Mouse (Mus musculus) intestine, embryonic 14.5 days (tissue): ENCODE measurements around the gene 2010111I01Rik. TPM values are rescaled to one million over a fixed set of nuclear protein-coding genes. Genes with fewer than 3 reads are reported as not detected.
"Not testable (repeated sequence)": the region's sequence is repeated elsewhere in the genome, so short reads cannot be mapped to it uniquely, and the experiment has no call there.

Experiments
- ATAC-seq: fragments of 200-750 bp; cut with Nextera tagmentation; replicated peaks from 2 replicates; pipeline ENCODE4 v1.8.0; 2017; ENCODE audit warnings: low read depth, moderate number of reproducible peaks, moderate TSS enrichment, moderate library complexity; ENCODE audit not compliant: low FRiP score, low TSS enrichment
- DNase-seq: peaks from one replicate; pipeline ENCODE4 v3.0.0-alpha.2; 2018; ENCODE audit warnings: low spot score
- H3K27ac ChIP-seq: fragments of 300-500 bp; sonication (generic); 2 replicates; pipeline ENCODE4 v1.5.1; 2014; ENCODE audit warnings: low read depth, mild to moderate bottlenecking, control low read depth
- H3K27me3 ChIP-seq: fragments of 300-500 bp; sonication (generic); replicated peaks from 2 replicates; pipeline ENCODE4 v1.6.1; 2014; ENCODE audit warnings: low read length, control low read depth; ENCODE audit not compliant: control insufficient read depth, insufficient read depth
- H3K36me3 ChIP-seq: fragments of 300-500 bp; sonication (generic); 2 replicates; pipeline ENCODE4 v1.6.1; 2014; ENCODE audit warnings: low read length, control low read depth; ENCODE audit not compliant: control insufficient read depth, insufficient read depth
- H3K4me1 ChIP-seq: fragments of 300-500 bp; sonication (generic); replicated peaks from 2 replicates; pipeline ENCODE4 v1.6.1; 2014; ENCODE audit warnings: low read length, control low read depth, mixed read lengths; ENCODE audit not compliant: control insufficient read depth, insufficient read depth
- H3K4me2 ChIP-seq: fragments of 300-500 bp; sonication (generic); 2 replicates; pipeline ENCODE4 v1.6.1; 2014; ENCODE audit warnings: low read length
- H3K4me3 ChIP-seq: fragments of 300-500 bp; sonication (generic); 2 replicates; pipeline ENCODE4 v1.5.1; 2014; ENCODE audit warnings: low read depth, low read length, control low read depth, mixed read lengths
- H3K9ac ChIP-seq: fragments of 300-500 bp; sonication (generic); 2 replicates; pipeline ENCODE4 v1.6.1; 2014; ENCODE audit warnings: mild to moderate bottlenecking, low read length
- H3K9me3 ChIP-seq: fragments of 300-500 bp; sonication (generic); 2 replicates; pipeline ENCODE4 v1.6.1; 2016; ENCODE audit warnings: low read length, control low read depth; ENCODE audit not compliant: control insufficient read depth
- WGBS: fragments of 180-500 bp; shearing (Covaris S2); extraction: QIAGEN DNeasy Blood & Tissue Kit; methylation state at CpG from one replicate; pipeline ENCODE4 v1.1.7; 2014; 5-methylcytosine and 5-hydroxymethylcytosine counted together
- polyA plus RNA-seq: library from polyadenylated mRNA; unstranded; fragments of >200 nt; fragmentation: Nextera tagmentation; extraction: Ambion mirVana; gene quantifications from 2 replicates; pipeline ENCODE4 v1.2.1, GENCODE M21; 2014

2010111I01Rik gene
- polyA plus RNA-seq, 1 experiment from 2014 or later: 135 TPM

DNA sequence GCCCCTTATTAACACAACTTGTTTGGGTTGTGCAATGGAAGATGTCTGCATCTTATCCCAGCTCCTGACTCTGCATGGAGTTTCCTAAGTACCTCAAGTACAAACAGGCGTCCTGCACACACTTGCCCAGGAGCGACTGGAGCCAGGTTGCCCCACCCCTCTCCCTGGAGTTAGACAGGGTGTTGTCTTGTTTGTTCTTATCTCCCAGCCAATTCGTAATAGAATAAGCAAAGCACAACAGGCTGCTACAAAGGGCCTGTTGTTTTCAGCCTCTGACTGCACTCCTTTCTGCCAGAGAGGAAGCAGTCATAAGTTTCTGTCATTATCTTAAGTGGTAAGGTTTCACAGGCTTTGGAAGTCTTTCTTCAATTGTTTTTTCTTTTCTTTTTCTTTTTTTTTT lies 107.7 kb downstream of the 2010111I01Rik start:
- DNase-seq (no peak), ATAC-seq (peak; percentile 80)
- WGBS: 18% methylated on average over 3 of the region's 3 CpGs
- Histone ChIP-seq H3K27ac (0 out of 2 replicates have a peak overlapping the region, but pooled peaks have one; percentile 14), H3K9ac (no peak overlapping the region), H3K36me3 (no peaks in the 10 kb centered on the region), H3K4me3 (no peak overlapping the region), H3K4me1 (peaks cover 16% of the 10 kb centered on the region; the same call in 1 of the 2 replicates), H3K9me3 (no peaks in the 10 kb centered on the region), H3K27me3 (no peaks in the 10 kb centered on the region), H3K4me2 (no peak overlapping the region)

DNA sequence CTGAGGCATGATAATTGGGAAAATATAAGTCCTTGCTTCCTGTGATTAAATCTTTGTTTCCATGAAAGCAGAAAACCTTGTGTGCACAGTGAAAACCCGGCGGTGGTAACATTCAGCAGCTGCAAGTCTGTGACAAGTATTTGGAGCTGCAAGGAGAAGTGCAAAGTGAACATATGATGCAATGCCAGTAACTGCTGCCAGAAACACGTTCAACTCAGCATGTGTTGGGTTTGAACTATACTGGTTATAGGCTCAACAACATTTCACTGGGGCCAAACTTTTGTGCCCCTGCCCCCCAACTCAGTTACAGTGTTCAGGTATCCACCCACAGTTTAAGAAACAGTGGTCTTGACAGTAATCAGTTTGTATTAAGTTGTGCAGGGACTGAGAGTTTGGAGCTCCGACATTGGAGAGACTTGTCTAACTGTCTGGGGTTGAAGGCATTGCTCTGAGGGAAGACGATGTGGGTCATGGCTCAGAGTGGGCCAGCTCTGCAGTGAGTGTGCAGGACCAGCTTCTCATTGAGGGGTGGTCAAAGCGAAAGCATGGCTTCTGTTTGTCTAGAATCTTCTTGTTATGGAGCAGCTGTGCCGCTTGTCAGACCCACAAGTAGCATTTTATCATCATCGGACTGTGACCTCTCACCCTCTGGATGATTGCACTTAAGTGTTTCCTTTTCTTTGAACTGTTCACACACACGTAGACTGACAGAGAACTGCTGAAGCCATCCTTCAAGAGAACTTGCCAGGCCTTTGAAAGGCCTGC lies 109.4 kb downstream of the 2010111I01Rik start:
- peaks cover 16% of the 10 kb centered on the region; the same call in 1 of the 2 replicates for H3K4me1 ChIP-seq

GRCm38 (mm10) chr13:63074676-63074991 lies 109.9 kb downstream of the 2010111I01Rik start:
- H3K4me3 ChIP-seq: no peak overlapping the region
- H3K27me3 ChIP-seq: no peaks in the 10 kb centered on the region
- peaks cover 16% of the 10 kb centered on the region; the same call in 1 of the 2 replicates for H3K4me1 ChIP-seq
- no peak overlapping the region for H3K4me2 ChIP-seq
- no peak overlapping the region for H3K9ac ChIP-seq
- ATAC-seq: no peak
- no peaks in the 10 kb centered on the region for H3K36me3 ChIP-seq
- H3K9me3 ChIP-seq: no peaks in the 10 kb centered on the region
- WGBS: 76% methylated on average over 3 of the region's 3 CpGs
- DNase-seq: no peak
- H3K27ac ChIP-seq: no peak overlapping the region

More for the DNA sequence above, 109.4 kb downstream of the 2010111I01Rik start:
- no peak for ATAC-seq
- DNase-seq: no peak
- H3K36me3 ChIP-seq: no peaks in the 10 kb centered on the region
- H3K27me3 ChIP-seq: no peaks in the 10 kb centered on the region
- 44% methylated on average over 9 of the region's 9 CpGs for WGBS
- no peak overlapping the region for H3K9ac ChIP-seq
- H3K9me3 ChIP-seq: no peaks in the 10 kb centered on the region
- no peak overlapping the region for H3K4me2 ChIP-seq
- H3K4me3 ChIP-seq: no peak overlapping the region
- H3K27ac ChIP-seq: peak overlapping the region; percentile 47; the same call in 1 of the 2 replicates

- no peaks in the 10 kb centered on the region for H3K9me3 ChIP-seq
- H3K4me1 ChIP-seq: peaks cover 16% of the 10 kb centered on the region; the same call in 1 of the 2 replicates
- DNase-seq: no peak
- no peak overlapping the region for H3K4me3 ChIP-seq
- H3K9ac ChIP-seq: no peak overlapping the region
- no peak overlapping the region for H3K27ac ChIP-seq
- H3K27me3 ChIP-seq: no peaks in the 10 kb centered on the region
- ATAC-seq: no peak
- no peak overlapping the region for H3K4me2 ChIP-seq
- 92% methylated on average over 2 of the region's 2 CpGs for WGBS
- no peaks in the 10 kb centered on the region for H3K36me3 ChIP-seq
These were observed 110.7 kb downstream of the 2010111I01Rik start for GRCm38 (mm10) chr13:63075331-63075855.

DNA sequence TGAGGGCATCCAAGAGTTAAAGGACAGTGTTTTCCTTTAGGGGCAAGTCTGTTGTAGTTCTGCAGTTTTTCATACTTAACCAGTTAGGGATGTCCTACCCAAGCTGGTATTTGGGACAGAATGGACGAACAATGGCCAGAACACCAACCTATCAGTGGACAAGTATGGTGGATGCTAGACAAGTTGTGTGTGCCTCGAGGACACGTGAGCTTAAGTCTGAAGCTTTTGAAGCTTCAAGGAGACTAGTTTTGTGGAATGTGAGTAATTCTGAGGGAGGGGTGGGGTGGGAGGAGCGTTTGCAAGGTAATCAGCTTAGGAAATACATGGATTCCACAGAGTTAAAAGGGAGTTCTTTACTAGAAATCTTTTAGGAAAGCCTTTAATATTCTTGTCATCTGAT lies 115.5 kb downstream of the 2010111I01Rik start:
- DNase-seq (no peak), ATAC-seq (no peak)
- Histone ChIP-seq H3K9me3 (no peaks in the 10 kb centered on the region), H3K4me1 (no peaks in the 10 kb centered on the region), H3K4me2 (no peak overlapping the region), H3K4me3 (no peak overlapping the region), H3K36me3 (no peaks in the 10 kb centered on the region), H3K27me3 (no peaks in the 10 kb centered on the region), H3K27ac (no peak overlapping the region), H3K9ac (no peak overlapping the region)
- 66% methylated on average over 4 of the region's 4 CpGs for WGBS

DNA sequence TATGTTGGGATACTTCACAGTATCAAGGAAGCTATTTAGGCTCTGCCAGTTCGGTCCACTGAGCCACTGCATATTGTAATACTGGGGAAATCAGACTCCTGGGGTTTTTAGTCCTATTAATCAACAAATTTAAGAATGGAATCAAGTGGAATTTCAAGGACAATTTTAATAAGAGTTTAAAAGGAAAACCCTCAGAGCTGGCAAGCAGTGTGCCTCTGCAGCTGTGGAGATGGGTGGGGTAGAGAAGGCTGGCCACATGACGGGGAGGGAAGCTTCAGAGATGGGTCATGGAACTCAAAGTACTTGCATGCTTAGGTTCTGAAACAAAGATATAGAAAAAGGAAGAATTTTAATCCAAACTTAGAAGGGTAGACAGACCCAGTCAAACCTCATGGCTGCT lies 116.1 kb downstream of the 2010111I01Rik start:
- no peak overlapping the region for H3K27ac ChIP-seq
- ATAC-seq: no peak
- H3K9ac ChIP-seq: no peak overlapping the region
- WGBS: 90% methylated on average over 2 of the region's 2 CpGs
- H3K4me2 ChIP-seq: no peak overlapping the region
- no peaks in the 10 kb centered on the region for H3K27me3 ChIP-seq
- no peaks in the 10 kb centered on the region for H3K36me3 ChIP-seq
- H3K4me1 ChIP-seq: no peaks in the 10 kb centered on the region
- no peaks in the 10 kb centered on the region for H3K9me3 ChIP-seq
- DNase-seq: no peak
- no peak overlapping the region for H3K4me3 ChIP-seq

DNA sequence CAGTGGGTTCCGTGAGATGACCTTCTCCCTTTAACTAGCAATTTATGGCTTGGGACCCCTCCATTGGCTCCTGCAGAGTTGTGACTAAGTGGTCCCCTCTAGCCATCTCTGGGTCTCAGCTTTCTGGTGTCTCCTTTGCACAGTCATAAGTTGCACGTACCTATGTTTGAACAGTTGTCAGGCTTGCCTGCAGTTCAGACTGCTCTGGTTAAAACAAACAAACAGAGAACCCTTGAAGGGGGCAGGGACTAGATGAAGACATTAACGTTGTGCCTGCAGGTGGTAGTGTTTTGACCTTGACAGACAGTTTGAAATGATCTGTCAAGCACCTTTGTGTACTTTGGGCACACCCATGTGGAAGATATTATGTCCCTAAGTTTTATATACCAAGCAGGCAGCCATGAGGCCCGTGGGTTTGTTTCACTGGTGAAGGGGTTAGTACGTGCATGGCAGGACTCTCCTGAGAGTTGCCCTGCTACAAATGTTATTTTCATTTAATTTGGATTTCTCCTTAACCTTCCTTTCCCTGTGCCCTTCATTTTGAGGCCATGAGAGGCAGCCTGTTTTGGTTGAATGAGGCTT lies 118.0 kb downstream of the 2010111I01Rik start:
- H3K27ac ChIP-seq: no peak overlapping the region
- H3K4me1 ChIP-seq: no peaks in the 10 kb centered on the region
- no peak overlapping the region for H3K4me3 ChIP-seq
- ATAC-seq: peak; percentile 81
- H3K9ac ChIP-seq: no peak overlapping the region
- no peak overlapping the region for H3K4me2 ChIP-seq
- H3K36me3 ChIP-seq: no peaks in the 10 kb centered on the region
- WGBS: 54% methylated on average over 5 of the region's 5 CpGs
- DNase-seq: no peak
- H3K27me3 ChIP-seq: no peaks in the 10 kb centered on the region
- H3K9me3 ChIP-seq: no peaks in the 10 kb centered on the region

DNA sequence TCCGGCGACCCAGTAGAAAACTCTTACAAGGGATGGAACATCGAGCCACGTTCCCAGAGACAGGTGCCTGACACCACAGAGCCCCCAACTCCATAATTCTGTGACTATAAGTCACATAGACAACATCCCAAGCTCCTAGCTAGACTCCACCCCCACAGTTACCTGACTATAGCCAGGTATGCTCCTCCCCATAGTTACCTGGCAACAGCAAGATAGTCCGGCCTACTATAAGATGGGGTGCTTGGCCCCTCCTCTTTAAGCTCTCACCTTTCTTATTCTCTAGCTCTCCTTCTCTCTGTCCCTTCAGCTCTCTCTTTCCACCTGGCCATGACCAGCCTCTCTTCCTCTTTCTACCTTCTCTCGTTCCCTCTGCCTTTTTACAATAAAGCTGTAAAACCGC lies 118.4 kb downstream of the 2010111I01Rik start:
- not testable (repeated sequence) for H3K4me3 ChIP-seq, H3K27ac ChIP-seq, H3K9me3 ChIP-seq, ATAC-seq, DNase-seq, H3K4me2 ChIP-seq, H3K9ac ChIP-seq, H3K36me3 ChIP-seq, H3K27me3 ChIP-seq, H3K4me1 ChIP-seq
- 69% methylated on average over 7 of the region's 7 CpGs for WGBS
